Mouse (Mus musculus) lung, postnatal 0 days (tissue): ENCODE measurements around the gene Tenm3.

Source experiments
- CTCF ChIP-seq: IDR thresholded peaks from 2 replicates; pipeline ENCODE4 v1.5.1; 2016; ENCODE audit warnings: antibody characterized with exemption, mild to moderate bottlenecking
- EP300 ChIP-seq: IDR thresholded peaks from 2 replicates; pipeline ENCODE4 v1.6.1; 2016; ENCODE audit warnings: antibody characterized with exemption, mild to moderate bottlenecking, control low read depth

- no peak for TF ChIP-seq CTCF
- no peak for TF ChIP-seq EP300
These were observed 121.4 kb downstream of the Tenm3 start for GRCm38 (mm10) chr8:48722318-48722717.
